Mouse (Mus musculus): ENCODE measurements at regions not wholly inside any gene's neighbourhood (a gene's known extent, or its start where the extent isn't known, plus 50 kb on each side); places are given as distances from the start of the nearest gene placed in this dataset.

DNA sequence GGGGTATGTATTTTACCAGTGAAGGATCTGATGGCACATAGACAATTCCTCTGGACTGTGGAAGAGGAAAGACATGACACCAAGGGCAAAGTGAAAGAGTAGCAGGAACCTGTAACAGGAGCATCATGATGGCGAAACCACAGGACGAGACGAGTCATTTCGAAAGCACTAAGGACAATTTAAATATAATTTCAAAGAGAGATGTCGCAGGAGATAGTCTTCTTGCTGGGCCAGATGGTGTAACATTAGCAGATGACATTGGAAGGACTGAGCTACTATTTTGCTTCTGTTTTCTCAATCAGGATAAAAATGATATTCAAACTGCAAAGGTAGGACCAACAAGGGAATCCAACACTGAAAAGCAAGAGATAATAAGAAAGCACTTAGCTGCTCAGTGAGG lies 1009.7 kb upstream of the Adgrl4 start:
- no peak for TF ChIP-seq CTCF (IDR thresholded peaks at IDR 0.05; ENCODE audit: low read depth, low read length)
- no peak for TF ChIP-seq POLR2A (IDR thresholded peaks at IDR 0.05; ENCODE audit: extremely low read depth, insufficient read depth, low read length)
- Histone ChIP-seq H3K27me3 (ENCODE audit: control insufficient read depth, insufficient read depth, low read length) (no peaks in the 10 kb centered on the region), H3K27ac (replicated peaks; ENCODE audit: insufficient read depth, low read depth, low read length) (no peak overlapping the region), H3K36me3 (ENCODE audit: control insufficient read depth, insufficient read depth, low read length) (no peaks in the 10 kb centered on the region), H3K79me2 (ENCODE audit: control insufficient read depth, insufficient read depth, low read length) (no peaks in the 10 kb centered on the region), H3K4me1 (ENCODE audit: control insufficient read depth, insufficient read depth, low read length) (no peaks in the 10 kb centered on the region), H3K9ac (ENCODE audit: low read depth, low read length) (no peak overlapping the region), H3K4me3 (ENCODE audit: insufficient read depth, low read depth, low read length) (no peak overlapping the region)
- WGBS = 73% methylated on average over 5 of the region's 5 CpGs
- no peak for DNase-seq (ENCODE audit: extremely low read depth, low read depth, low spot score)

DNA sequence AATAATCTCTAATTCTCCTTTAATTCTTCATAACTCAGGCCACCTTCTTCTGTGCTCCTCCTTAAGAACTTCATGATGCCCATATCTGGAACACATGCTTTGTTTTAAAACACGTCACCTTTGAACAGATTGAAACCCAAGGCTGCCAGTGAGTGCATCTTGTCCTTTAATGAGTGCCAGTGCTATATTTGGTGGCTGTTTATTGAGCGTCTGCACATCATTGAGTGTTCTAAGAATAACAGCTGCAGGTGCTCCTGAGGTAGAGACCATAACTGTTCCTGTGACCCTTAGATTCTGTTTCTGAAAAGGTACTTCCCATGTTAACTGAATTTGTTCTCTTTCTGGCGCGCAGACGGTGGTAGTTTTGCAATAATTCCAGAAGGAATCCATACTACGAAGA lies 1006.4 kb upstream of the Adgrl4 start:
- Histone ChIP-seq H3K27me3 (ENCODE audit: control insufficient read depth, insufficient read depth, low read length) (no peaks in the 10 kb centered on the region), H3K36me3 (ENCODE audit: control insufficient read depth, insufficient read depth, low read length) (no peaks in the 10 kb centered on the region), H3K9ac (ENCODE audit: low read depth, low read length) (no peak overlapping the region), H3K27ac (replicated peaks; ENCODE audit: insufficient read depth, low read depth, low read length) (no peak overlapping the region), H3K4me3 (ENCODE audit: insufficient read depth, low read depth, low read length) (no peak overlapping the region), H3K79me2 (ENCODE audit: control insufficient read depth, insufficient read depth, low read length) (no peaks in the 10 kb centered on the region), H3K4me1 (ENCODE audit: control insufficient read depth, insufficient read depth, low read length) (no peaks in the 10 kb centered on the region)
- WGBS = 90% methylated on average over 6 of the region's 6 CpGs
- TF ChIP-seq POLR2A (IDR thresholded peaks at IDR 0.05; ENCODE audit: extremely low read depth, insufficient read depth, low read length) (no peak), CTCF (IDR thresholded peaks at IDR 0.05; ENCODE audit: low read depth, low read length) (no peak)
- no peak for DNase-seq (ENCODE audit: extremely low read depth, low read depth, low spot score)

DNA sequence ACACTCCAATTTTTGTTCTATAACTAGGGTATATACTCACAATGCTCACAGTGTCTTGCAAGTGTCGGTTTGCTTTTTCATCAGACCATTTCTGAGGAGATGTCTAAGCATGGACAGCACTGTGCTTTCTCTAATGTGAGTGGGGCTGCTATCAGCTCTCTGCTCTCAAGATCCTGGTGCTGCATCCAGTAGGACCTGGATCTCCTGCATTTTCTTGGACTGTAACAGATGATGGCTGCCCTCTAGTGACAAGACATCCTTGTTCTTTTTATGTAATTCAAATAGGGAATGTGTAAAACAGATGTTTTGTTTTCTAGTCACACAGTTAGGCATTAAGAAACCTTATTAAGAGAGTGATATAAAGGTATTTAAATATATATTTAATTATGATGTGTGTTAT lies 1002.5 kb upstream of the Adgrl4 start:
- WGBS = 64% methylated on average over 1 of the region's 1 CpGs
- TF ChIP-seq POLR2A (IDR thresholded peaks at IDR 0.05; ENCODE audit: extremely low read depth, insufficient read depth, low read length) = no peak
- TF ChIP-seq CTCF (IDR thresholded peaks at IDR 0.05; ENCODE audit: low read depth, low read length) = no peak
- DNase-seq (ENCODE audit: extremely low read depth, low read depth, low spot score) = peak; percentile 7
- H3K27me3 ChIP-seq (ENCODE audit: control insufficient read depth, insufficient read depth, low read length) = no peaks in the 10 kb centered on the region
- no peak overlapping the region for H3K27ac ChIP-seq (replicated peaks; ENCODE audit: insufficient read depth, low read depth, low read length)
- H3K9ac ChIP-seq (ENCODE audit: low read depth, low read length) = no peak overlapping the region
- H3K4me3 ChIP-seq (ENCODE audit: insufficient read depth, low read depth, low read length) = no peak overlapping the region
- H3K79me2 ChIP-seq (ENCODE audit: control insufficient read depth, insufficient read depth, low read length) = no peaks in the 10 kb centered on the region
- no peaks in the 10 kb centered on the region for H3K4me1 ChIP-seq (ENCODE audit: control insufficient read depth, insufficient read depth, low read length)
- H3K36me3 ChIP-seq (ENCODE audit: control insufficient read depth, insufficient read depth, low read length) = no peaks in the 10 kb centered on the region

DNA sequence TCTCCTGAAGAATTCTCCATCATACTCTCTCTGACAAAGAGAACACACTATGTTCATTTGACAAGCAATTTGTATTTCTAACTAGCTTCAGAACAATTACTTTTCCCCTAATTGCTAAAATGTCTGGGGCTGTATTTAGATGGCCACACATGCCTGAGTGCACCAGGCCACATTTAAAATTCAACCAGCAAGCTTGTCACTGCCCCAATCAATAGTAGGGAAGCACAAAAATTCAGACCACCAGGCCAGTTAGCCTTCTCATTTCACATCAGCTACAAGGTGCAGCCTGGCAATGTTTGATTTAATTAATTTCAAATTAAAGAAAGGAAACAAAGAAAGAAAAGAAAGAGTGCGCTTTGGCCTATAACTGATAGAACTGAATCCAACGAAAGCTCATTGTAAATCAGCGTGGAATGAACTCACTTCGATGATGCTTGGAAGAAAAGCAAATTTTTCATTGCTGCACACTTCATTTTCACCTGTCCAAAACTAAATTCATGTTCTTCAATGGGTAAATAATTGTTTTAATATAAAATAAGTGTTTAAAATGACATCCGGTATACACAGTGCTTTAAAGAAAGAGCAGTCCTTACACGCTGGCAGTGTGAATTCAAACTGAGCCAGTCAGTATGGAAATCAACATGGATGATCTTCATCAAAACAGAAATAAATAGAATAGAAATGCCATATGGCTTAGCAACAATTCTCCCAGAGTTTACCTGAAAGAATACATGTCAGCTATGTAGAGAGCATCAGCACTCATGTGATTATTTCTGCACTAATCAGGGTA lies 1001.7 kb upstream of the Adgrl4 start:
- Histone ChIP-seq H3K27ac (replicated peaks; ENCODE audit: insufficient read depth, low read depth, low read length) (no peak overlapping the region), H3K9ac (ENCODE audit: low read depth, low read length) (no peak overlapping the region), H3K27me3 (ENCODE audit: control insufficient read depth, insufficient read depth, low read length) (no peaks in the 10 kb centered on the region), H3K36me3 (ENCODE audit: control insufficient read depth, insufficient read depth, low read length) (no peaks in the 10 kb centered on the region), H3K4me1 (ENCODE audit: control insufficient read depth, insufficient read depth, low read length) (no peaks in the 10 kb centered on the region), H3K79me2 (ENCODE audit: control insufficient read depth, insufficient read depth, low read length) (no peaks in the 10 kb centered on the region), H3K4me3 (ENCODE audit: insufficient read depth, low read depth, low read length) (no peak overlapping the region)
- TF ChIP-seq CTCF (IDR thresholded peaks at IDR 0.05; ENCODE audit: low read depth, low read length) = no peak
- no peak for TF ChIP-seq POLR2A (IDR thresholded peaks at IDR 0.05; ENCODE audit: extremely low read depth, insufficient read depth, low read length)
- 89% methylated on average over 6 of the region's 6 CpGs for WGBS
- DNase-seq (ENCODE audit: extremely low read depth, low read depth, low spot score) = no peak
